Mouse (Mus musculus) left cerebral cortex, adult 11 months (tissue): ENCODE measurements at regions not wholly inside any gene's neighbourhood (a gene's known extent, or its start where the extent isn't known, plus 50 kb on each side); places are given as distances from the start of the nearest gene placed in this dataset.
A peak's percentile ranks its signal among the peaks of the same experiment; 100 is the strongest.

ENCODE experiments used
- DNase-seq: peaks from one replicate; pipeline ENCODE4 v3.0.0; 2022; ENCODE audit warnings: low spot score

DNA sequence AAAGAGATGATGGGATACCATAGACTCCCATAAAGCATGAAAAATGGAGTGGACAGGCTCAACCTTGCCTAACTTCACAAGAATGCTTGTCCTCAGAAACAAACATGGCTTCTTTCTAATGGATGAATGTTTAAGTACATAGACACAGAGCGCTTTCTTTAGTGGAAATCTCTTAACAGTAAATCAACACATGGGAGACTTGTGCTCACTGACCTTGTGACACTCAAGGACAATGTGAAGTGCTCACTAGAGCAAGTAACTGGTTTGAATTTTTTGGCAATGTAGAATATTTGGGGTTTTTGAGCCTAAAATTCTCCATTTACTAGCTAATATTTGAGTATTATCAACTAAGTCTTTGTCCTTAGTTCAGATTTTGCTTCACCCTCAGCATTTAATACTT lies 88.0 kb downstream of the Tent5c start:
- DNase-seq: no peak

DNA sequence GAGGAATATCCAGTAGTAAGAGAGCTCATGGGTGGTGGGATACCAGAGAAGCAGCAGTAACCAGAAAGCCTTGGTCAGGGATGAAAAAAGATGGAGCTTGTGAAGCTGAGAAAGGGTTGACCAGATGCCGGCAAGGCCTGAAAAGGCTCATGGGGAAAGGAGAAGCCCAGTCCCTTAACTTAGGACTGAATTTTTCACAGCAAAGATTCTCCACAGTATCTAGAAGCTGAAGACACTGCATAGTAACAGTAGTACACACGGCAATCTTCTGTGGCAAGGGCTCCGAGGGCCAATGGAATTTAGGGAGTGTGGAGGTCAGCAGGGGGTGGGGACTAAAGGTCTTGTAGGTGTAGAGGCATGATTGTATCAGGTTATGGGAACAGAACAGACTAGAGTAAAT lies 91.6 kb downstream of the Tent5c start:
- DNase-seq: no peak

GRCm38 (mm10) chr3:100394911-100395604 lies 94.1 kb downstream of the Tent5c start:
- no peak for DNase-seq

DNA sequence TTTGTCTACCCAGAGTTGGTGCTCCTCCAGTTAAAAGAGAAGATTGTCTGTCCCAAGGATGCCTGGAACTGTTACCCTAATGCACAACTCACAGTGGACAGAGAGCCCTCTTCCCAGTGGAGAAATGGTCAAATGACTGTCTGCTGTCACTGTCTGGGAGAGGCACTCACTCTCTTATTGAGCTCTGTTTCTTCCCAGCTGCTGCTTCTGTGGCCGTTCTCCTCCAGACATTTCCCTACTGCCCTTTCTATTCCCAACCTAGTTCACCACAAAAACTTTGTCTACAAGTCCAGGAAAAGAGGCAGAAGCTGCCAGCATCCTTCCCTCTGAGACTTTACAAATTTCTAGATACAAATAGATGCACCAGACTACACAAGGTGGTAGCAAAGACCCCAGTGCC lies 95.2 kb downstream of the Tent5c start:
- no peak for DNase-seq

DNA sequence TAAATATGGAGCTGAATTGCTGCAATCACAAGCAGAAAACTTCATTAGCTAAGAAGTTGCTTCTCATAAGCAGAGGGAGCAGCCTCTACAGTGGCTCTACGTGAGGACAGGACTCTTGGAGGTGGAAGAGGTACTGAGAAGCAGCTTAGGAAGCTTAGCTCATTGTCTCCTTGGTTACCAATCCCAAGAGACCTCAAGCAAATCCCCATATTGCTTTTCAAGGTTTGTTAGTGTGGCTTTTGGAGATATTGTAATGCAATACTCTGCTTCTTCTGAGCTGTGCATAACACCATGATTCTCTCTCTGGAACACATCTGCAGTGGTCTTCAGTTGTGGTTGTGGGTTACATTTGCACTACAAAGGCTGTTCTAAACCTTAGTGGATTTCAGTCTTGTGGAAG lies 106.9 kb downstream of the Tent5c start:
- no peak for DNase-seq

DNA sequence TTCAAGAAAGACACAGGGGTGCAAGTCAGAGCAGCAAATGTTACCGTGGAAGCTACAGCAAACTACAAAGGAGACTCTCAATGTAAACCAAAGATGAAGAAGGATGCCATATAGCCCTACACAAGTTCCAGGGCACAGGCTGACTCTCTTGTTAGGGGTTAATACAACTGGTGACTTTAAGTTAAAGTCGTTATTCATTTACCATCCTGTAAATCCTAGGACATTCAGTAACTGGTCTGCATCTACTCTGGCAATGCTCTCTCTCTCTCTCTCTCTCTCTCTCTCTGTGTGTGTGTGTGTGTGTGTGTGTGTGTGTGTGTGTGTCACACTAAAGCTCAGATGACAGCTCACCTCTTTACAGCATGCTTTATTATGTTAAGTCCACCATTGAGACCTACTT lies 107.8 kb downstream of the Tent5c start:
- DNase-seq: no peak

DNA sequence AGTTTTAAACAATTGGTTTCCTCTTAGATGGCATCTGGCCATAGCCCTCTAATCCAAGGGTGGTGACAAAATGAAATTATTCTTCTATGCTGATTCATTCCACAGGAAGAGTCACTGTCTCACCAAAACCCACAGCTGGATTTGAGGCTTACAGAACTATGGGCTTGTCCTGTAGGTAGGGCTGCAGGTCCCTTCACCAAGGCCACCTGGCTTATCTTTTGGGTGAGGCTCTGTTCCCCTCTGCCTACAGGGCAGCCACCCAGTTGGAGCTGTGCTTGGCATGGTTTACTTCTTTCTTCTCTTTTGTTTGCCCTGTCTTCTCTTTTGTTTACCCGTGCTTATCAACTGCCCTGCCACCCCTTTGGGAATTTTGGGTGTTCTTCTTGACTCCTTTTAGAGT lies 113.0 kb downstream of the Tent5c start:
- DNase-seq: no peak

GRCm38 (mm10) chr3:100366884-100367840 lies 122.0 kb downstream of the Tent5c start:
- no peak for DNase-seq

DNA sequence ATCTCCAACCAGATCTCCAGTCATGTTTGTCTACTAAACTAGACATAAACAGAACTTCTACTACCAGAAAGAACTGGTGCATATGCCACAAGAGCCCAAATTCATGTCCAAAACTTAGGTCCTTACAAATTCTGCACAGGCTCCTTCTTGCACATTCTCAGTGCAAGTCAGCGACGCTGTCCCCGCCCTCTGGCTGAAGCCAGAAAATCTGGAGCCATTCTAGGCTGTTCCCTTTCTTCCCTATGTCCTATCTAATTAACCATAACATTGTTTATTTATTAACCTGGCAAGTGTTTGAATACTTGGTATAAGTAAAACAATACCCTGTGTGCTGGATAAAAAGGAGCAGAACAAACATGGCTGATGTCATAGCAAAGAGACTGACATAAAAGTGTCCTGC lies 122.7 kb downstream of the Tent5c start:
- DNase-seq: no peak

- DNase-seq: no peak
These were observed 123.7 kb downstream of the Tent5c start for GRCm38 (mm10) chr3:100365354-100365945.

GRCm38 (mm10) chr3:100364706-100365105 lies 124.4 kb downstream of the Tent5c start:
- peak; percentile 10 for DNase-seq

GRCm38 (mm10) chr3:100362983-100363382 lies 126.1 kb downstream of the Tent5c start:
- DNase-seq: no peak

DNA sequence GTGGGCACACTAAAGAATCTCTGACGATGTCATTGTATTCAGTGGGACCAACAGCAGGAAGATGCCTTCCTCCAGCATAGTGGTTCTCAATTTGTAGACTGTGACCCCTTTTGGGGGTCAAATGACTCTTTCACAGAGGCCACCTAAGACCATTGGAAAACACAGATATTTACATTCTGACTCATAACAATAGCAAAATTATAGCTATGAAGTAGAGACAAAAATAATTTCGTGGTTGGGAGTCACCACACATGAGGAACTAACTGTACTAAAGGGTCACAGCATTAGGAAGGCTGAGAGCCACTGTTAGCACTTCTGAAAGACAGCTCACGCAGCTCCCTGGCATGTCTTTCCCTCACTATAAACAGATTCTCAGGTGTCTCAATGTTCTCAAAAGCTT lies 129.1 kb downstream of the Tent5c start:
- no peak for DNase-seq

DNA sequence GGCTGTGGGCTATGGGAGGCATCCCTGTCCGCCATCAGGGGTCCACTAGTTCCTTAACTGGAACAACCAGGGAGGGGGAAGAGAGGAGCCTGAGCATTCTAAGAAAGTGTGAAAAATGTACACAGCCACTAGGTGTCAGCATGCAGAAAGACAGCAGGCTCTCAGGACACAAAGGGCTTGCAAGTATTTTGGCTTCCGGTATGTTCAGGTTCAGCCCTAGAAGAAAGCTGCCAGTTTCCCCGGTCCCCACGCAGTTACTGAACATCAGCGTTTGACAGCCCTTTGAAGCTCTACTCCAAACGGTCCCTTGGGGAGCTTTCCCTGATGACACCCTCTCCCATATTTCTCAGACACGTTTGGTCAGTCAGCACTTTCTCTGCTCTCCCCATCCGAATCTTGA lies 130.1 kb downstream of the Tent5c start:
- peak; percentile 66 for DNase-seq

DNA sequence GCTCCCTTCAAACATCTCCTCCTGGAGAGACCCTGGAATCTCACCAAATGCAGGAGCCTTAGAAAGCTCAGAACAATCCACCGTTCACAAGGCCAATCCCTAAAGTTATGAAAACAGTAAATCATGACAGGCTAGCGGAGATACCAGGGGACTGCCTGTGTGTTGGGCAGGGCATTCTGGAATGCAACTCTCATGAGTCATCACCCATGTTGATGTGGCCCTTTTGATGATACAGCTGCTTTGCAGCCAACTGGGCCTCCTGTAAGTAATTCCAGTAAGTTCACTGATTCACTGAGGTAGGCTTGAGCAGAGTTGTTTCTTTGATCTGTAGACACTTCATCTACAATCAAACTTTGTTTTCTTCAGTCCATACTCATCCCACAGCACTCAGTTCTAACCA lies 155.6 kb downstream of the Tent5c start:
- no peak for DNase-seq

DNA sequence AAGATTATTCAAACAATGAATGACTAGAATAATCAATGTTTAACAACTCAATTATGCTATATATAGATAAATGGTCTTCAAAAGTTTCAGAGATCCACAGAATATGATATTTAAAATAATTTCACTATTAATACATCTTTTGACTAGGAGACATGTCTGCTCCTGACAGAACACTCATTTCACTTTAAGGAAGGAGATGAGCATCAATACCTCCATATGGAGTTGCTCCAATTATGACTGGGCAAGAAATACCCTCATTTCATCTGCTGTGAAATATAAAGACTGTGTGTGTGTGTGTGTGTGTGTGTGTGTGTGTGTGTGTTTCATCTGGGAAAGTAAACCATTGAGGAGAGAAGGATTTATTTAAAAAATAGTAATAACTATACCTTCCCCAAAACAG lies 156.2 kb upstream of the Wdr3 start:
- no peak for DNase-seq

DNA sequence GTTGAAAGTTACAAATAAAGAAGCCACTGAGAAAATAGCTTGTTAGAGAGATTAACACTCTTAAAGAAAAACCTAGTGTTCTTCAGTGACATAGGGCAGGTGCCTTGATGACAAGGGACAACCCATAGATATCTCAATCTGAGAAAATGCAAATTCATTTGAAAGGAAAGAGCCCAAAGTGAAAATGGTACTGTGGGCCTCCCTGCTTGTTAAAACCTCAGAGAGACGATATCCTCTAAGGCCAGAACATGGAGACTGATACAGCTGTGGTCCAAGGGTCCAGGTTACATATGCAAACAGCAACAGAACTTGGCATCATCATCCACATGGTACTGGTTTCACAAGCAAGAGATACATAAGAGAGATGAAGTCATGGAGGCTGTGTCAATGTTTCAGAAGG lies 125.6 kb upstream of the Wdr3 start:
- DNase-seq: no peak

GRCm38 (mm10) chr3:100266976-100267375 lies 104.8 kb upstream of the Wdr3 start:
- no peak for DNase-seq

GRCm38 (mm10) chr3:100264991-100265390 lies 102.8 kb upstream of the Wdr3 start:
- no peak for DNase-seq
